Mouse (Mus musculus) forebrain, postnatal 0 days (tissue): ENCODE results near the gene Tmod1. TPM values are rescaled to one million over a fixed set of nuclear protein-coding genes. Genes with fewer than 3 reads are reported as not detected.

ENCODE experiments used
- ATAC-seq: fragments of 200-750 bp; cut with Nextera tagmentation; 2 replicates; pipeline ENCODE4 v1.8.0; 2017; ENCODE audit warnings: mild to moderate bottlenecking, moderate library complexity
- DNase-seq: peaks from one replicate; pipeline ENCODE4 v3.0.0-alpha.2; 2015
- H3K27ac ChIP-seq: fragments of 300-500 bp; sonication (generic); 2 replicates; pipeline ENCODE4 v1.5.1; 2014; ENCODE audit warnings: low read depth, mild to moderate bottlenecking, antibody characterized with exemption, low read length, moderate library complexity, mixed read lengths
- H3K27me3 ChIP-seq: fragments of 300-500 bp; sonication (generic); 2 replicates; pipeline ENCODE4 v1.6.1; 2014; ENCODE audit warnings: mild to moderate bottlenecking, low read length, mixed read lengths; ENCODE audit not compliant: insufficient read depth
- H3K36me3 ChIP-seq: fragments of 300-500 bp; sonication (generic); 2 replicates; pipeline ENCODE4 v1.6.1; 2014; ENCODE audit warnings: mild to moderate bottlenecking, moderate library complexity; ENCODE audit not compliant: insufficient read depth
- H3K4me1 ChIP-seq: fragments of 300-500 bp; sonication (generic); 2 replicates; pipeline ENCODE4 v1.6.1; 2014; ENCODE audit warnings: antibody characterized with exemption; ENCODE audit not compliant: insufficient read depth
- H3K4me2 ChIP-seq: fragments of 300-500 bp; sonication (generic); 2 replicates; pipeline ENCODE4 v1.6.1; 2014; ENCODE audit warnings: low read depth, mild to moderate bottlenecking, moderate library complexity
- H3K4me3 ChIP-seq: fragments of 300-500 bp; sonication (generic); 2 replicates; pipeline ENCODE4 v1.5.1; 2014; ENCODE audit warnings: low read depth, low read length, mixed read lengths
- H3K9ac ChIP-seq: fragments of 300-500 bp; sonication (generic); 2 replicates; pipeline ENCODE4 v1.6.1; 2014; ENCODE audit warnings: mild to moderate bottlenecking
- H3K9me3 ChIP-seq: fragments of 300-500 bp; sonication (generic); 2 replicates; pipeline ENCODE4 v1.6.1; 2016; ENCODE audit warnings: low read length
- CTCF ChIP-seq: sonication (generic); IDR thresholded peaks from 2 replicates; pipeline ENCODE4 v1.5.1; 2016; ENCODE audit warnings: antibody characterized with exemption, control low read depth, low read depth
- WGBS: fragments of 180-500 bp; shearing (Covaris S2); extraction: QIAGEN DNeasy Blood & Tissue Kit; methylation state at CpG from one replicate; pipeline ENCODE4 v1.1.7; 2014; 5-methylcytosine and 5-hydroxymethylcytosine counted together
- polyA plus RNA-seq: library from polyadenylated mRNA; unstranded; fragments of >200 nt; fragmentation: Nextera tagmentation; extraction: Ambion mirVana; gene quantifications from 2 replicates; pipeline ENCODE4 v1.2.1, GENCODE M21; 2015
- total RNA-seq: library from RNA; depleted of rRNA; stranded (reverse); fragments of >200 nt; gene quantifications from 2 replicates; pipeline ENCODE4 v1.2.3, GENCODE M21; 2014

Gene Tmod1
- total and polyA plus RNA-seq, 2 experiments from 2014 or later = 1.0 to 1.8 TPM

DNA sequence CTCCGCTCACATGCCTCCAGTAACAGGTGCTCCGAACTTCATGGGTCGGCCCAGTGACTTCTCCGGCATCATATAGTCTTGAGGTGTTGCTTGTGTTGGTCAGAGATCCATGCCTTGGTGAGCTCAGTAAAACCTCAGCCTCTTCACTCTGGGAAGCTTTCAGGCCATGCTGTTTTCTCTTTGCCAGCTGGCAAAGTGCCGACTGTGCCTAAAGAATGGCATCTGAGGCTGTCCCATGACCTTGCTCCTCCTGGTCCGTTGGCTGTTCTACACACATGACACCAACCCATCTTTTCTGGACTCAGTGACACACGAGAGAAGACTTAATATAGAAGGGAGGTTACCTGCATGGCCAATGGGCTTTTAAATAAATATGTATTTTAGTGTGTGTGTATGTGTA, 9.7 kb downstream of the Tmod1 start:
- no peak for DNase-seq
- WGBS = 83% methylated on average over 7 of the region's 7 CpGs
- Histone ChIP-seq H3K27ac (no peak overlapping the region), H3K36me3 (no peaks in the 10 kb centered on the region), H3K4me2 (no peak overlapping the region), H3K4me3 (no peak overlapping the region), H3K27me3 (no peaks in the 10 kb centered on the region), H3K9me3 (no peaks in the 10 kb centered on the region), H3K4me1 (no peaks in the 10 kb centered on the region), H3K9ac (no peak overlapping the region)
- no peak for TF ChIP-seq CTCF
- no peak for ATAC-seq

DNA sequence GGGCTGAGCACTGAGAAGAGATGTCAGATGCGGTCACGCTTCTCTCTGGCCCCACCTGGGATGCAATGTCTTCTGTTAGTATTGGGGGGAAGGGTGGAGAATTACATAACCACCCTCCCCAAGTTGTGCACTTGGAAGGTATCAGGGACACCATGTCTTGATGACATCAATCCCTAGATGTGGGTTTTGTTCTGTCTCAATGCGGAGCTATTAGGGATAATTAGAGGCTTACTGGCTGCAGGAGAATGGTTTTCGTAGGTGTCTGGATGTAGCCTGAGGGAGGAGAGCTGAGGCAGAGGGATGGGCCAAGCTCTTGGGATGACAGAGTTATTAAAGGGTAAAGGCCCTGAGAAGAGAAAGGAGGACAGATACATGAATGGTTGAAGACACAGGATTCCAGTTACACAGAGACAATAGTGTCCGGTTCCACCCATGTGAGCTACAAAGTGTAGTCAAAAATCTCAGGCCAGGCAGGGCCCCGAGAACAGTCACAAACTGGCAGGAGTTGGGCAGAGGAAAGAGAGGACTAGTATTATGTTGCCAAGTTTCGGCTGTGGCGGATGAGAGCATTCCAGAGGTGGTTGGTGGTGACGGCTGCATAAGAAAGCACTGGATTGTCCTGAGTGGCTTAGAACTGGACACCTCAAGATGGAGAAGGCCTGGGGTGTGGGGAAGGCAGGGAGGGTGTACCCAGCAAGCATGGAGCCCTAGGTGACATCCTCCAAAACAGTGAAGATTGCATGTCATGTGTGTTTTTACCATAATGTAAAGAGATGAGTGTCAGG, 14.8 kb downstream of the Tmod1 start:
- no peak overlapping the region for H3K9ac ChIP-seq
- no peak for DNase-seq
- H3K4me1 ChIP-seq = no peaks in the 10 kb centered on the region
- no peak overlapping the region for H3K4me3 ChIP-seq
- H3K27ac ChIP-seq = no peak overlapping the region
- ATAC-seq = no peak
- no peak for TF ChIP-seq CTCF
- 0 out of 2 replicates have a peak, but pooled peaks cover 5% of the 10 kb centered on the region for H3K9me3 ChIP-seq
- no peaks in the 10 kb centered on the region for H3K36me3 ChIP-seq
- no peak overlapping the region for H3K4me2 ChIP-seq
- WGBS = 81% methylated on average over 9 of the region's 9 CpGs
- no peaks in the 10 kb centered on the region for H3K27me3 ChIP-seq

DNA sequence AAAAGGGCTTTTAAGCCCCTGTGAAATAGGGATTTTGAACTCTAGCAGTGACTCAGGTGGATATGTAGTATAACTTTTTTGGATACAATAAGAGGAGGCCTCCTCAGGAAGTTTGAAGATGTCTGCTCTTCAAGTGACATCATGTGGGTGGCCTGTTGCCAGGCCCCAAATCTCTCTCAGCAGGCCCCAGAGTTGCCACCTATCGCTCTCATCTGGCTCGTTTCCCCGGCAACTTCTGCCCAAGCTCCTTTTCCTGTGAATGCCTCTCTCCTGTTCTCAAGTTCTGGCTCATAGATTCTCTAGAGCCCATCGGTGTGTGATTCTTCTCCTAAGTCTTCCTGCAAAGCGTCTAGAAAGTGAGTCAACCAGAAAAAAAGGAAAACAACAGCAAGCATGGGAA, 17.4 kb downstream of the Tmod1 start:
- Histone ChIP-seq H3K9ac (no peak overlapping the region), H3K27ac (no peak overlapping the region), H3K36me3 (no peaks in the 10 kb centered on the region), H3K4me1 (no peaks in the 10 kb centered on the region), H3K4me3 (no peak overlapping the region), H3K4me2 (no peak overlapping the region), H3K27me3 (no peaks in the 10 kb centered on the region), H3K9me3 (0 out of 2 replicates have a peak, but pooled peaks cover 5% of the 10 kb centered on the region)
- ATAC-seq (no peak), DNase-seq (no peak)
- WGBS = 75% methylated on average over 5 of the region's 5 CpGs
- TF ChIP-seq CTCF = no peak

DNA sequence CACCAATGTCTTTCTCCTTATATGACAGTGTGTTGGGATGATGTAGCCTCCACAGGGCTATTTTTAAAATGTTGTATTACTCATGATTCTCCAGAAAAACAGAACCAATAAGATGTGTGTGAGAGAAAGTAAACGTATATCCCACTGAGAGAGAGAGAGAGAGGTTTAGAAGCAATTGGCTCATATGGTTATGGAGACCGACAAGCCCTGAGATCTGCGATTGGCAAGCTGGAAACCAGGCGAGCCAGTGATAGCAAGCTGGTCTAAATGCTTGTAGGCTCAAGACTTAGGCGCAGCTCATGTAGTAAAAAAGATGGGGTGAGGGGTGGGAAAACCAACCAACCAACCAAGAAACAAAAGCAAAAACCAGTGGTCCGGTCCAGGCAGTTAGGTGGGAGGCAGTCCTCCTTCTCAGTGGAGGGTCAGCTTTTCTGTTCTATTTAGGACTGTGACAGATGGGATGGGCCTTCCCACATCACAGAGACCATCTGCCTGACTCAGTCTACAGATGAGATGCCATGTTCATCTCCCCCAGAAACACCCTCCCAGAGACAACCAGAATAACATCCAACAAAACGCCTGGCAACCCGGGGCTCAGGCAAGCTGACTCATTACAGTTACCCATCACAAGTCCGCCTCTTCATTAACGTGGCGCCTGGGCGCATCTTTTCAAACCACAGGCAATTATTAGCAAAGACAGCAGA, 22.7 kb downstream of the Tmod1 start:
- DNase-seq (peak; percentile 28), ATAC-seq (peak; percentile 66)
- H3K4me3 ChIP-seq = no peak overlapping the region
- H3K27me3 ChIP-seq = no peaks in the 10 kb centered on the region
- H3K9me3 ChIP-seq = 0 out of 2 replicates have a peak, but pooled peaks cover 5% of the 10 kb centered on the region
- no peaks in the 10 kb centered on the region for H3K36me3 ChIP-seq
- H3K4me2 ChIP-seq = no peak overlapping the region
- WGBS = 72% methylated on average over 12 of the region's 12 CpGs
- H3K9ac ChIP-seq = no peak overlapping the region
- peak overlapping the region; percentile 2; the same call in 1 of the 2 replicates for H3K27ac ChIP-seq
- H3K4me1 ChIP-seq = no peaks in the 10 kb centered on the region
- TF ChIP-seq CTCF = no peak

- TF ChIP-seq CTCF = no peak
- Histone ChIP-seq H3K4me2 (no peak overlapping the region), H3K9ac (no peak overlapping the region), H3K4me3 (no peak overlapping the region), H3K9me3 (no peaks in the 10 kb centered on the region), H3K27me3 (no peaks in the 10 kb centered on the region), H3K4me1 (no peaks in the 10 kb centered on the region), H3K27ac (no peak overlapping the region), H3K36me3 (no peaks in the 10 kb centered on the region)
- WGBS = 78% methylated on average over 4 of the region's 4 CpGs
- DNase-seq (no peak), ATAC-seq (no peak)
Observed at GRCm38 (mm10) chr4:46063841-46064240, 25.1 kb downstream of the Tmod1 start.

DNA sequence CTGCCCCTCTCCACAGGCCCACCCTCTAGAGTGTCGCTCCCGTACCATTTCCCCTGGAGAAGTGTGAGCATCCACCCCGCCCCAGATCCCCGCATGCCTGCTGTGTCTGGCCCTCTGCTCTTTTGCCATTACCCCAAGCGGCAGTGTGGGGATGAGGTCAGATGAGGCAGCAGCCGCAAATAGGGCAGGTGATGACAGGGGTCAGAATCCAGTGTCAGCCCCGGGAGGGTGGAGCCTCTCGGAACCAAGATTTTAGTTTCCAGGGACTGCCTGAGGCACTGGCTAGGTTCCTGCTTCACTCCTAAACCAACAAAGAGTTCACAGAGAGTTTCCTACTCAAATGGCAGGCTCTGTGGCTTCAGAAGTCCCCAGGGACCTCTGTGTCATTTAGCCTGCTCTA, 25.5 kb downstream of the Tmod1 start:
- DNase-seq (no peak), ATAC-seq (no peak)
- no peak for TF ChIP-seq CTCF
- H3K9ac ChIP-seq = no peak overlapping the region
- no peak overlapping the region for H3K27ac ChIP-seq
- no peak overlapping the region for H3K4me3 ChIP-seq
- no peaks in the 10 kb centered on the region for H3K9me3 ChIP-seq
- no peaks in the 10 kb centered on the region for H3K27me3 ChIP-seq
- H3K4me2 ChIP-seq = no peak overlapping the region
- no peaks in the 10 kb centered on the region for H3K36me3 ChIP-seq
- 66% methylated on average over 8 of the region's 8 CpGs for WGBS
- no peaks in the 10 kb centered on the region for H3K4me1 ChIP-seq

GRCm38 (mm10) chr4:46064961-46065360, 26.2 kb downstream of the Tmod1 start:
- Histone ChIP-seq H3K9me3 (no peaks in the 10 kb centered on the region), H3K27ac (no peak overlapping the region), H3K27me3 (no peaks in the 10 kb centered on the region), H3K4me1 (no peaks in the 10 kb centered on the region), H3K9ac (no peak overlapping the region), H3K4me3 (no peak overlapping the region), H3K4me2 (no peak overlapping the region), H3K36me3 (no peaks in the 10 kb centered on the region)
- TF ChIP-seq CTCF = no peak
- no peak for DNase-seq
- no peak for ATAC-seq
- 74% methylated on average over 3 of the region's 3 CpGs for WGBS
